Mouse (Mus musculus): Measurements from ENCODE around the gene Rpl13a.

DNA sequence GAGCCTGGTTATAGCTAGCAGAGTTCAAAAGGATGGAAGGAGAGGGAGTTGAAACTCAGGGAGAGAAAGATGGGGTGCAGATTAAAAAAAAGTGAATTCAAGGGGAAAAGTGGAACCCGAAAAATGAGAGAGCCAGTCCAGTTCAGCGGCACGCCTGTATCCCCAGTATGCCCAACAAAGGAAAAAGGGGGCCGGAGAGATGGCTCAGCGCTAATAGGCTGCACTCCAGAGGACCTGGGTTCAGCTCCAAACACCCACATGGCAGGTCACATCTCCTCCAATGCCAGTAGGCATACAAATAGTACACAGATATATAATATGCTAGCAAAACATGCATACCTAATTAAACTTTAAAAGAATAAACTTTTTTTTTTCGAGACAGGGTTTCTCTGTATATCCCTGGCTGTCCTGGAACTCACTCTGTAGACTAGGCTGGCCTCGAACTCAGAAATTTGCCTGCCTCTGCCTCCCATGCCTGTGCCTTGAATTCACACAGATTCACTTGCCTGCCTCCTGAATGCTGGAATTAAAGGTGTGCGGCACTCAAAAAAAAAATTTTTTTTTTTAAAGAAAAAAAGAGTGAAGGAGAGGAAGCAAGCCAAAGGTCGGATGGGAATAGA is 34.5 kb upstream of the Rpl13a start:
- TF ChIP-seq CTCF (IDR thresholded peaks at IDR 0.05; ENCODE audit: low read depth) (no peak), EP300 (IDR thresholded peaks at IDR 0.05; ENCODE audit: low read depth) (no peak)

All from liver, embryonic 14.5 days (tissue).